Mouse (Mus musculus): ENCODE results near the gene Pde10a.

GRCm38 (mm10) chr17:8499564-8500117, 25.5 kb upstream of the Pde10a start:
- no peak for TF ChIP-seq CTCF (IDR thresholded peaks at IDR 0.05; ENCODE audit: low read depth, low read length)
- no peak for TF ChIP-seq POLR2A (IDR thresholded peaks at IDR 0.05; ENCODE audit: borderline replicate concordance, low read depth, low read length)
